Mouse (Mus musculus): ENCODE measurements at regions not wholly inside any gene's neighbourhood (a gene's known extent, or its start where the extent isn't known, plus 50 kb on each side); places are given as distances from the start of the nearest gene placed in this dataset.

- TF ChIP-seq GATA1 (IDR thresholded peaks at IDR 0.05; ENCODE audit: low read length), result no peak
- TF ChIP-seq TAL1 (IDR thresholded peaks at IDR 0.05; ENCODE audit: low read length), result no peak
Measured at GRCm38 (mm10) chr10:96213876-96214275, 77.5 kb downstream of the Gm5426 start.
